Mouse (Mus musculus): ENCODE measurements around the gene Trim37. TPM values are rescaled to one million over a fixed set of nuclear protein-coding genes. Genes with fewer than 3 reads are reported as not detected.
A peak's percentile ranks its signal among the peaks of the same experiment; 100 is the strongest.

Gene Trim37
- polyA plus RNA-seq, 1 experiment, result 119 TPM

GRCm38 (mm10) chr11:87109519-87110171 is 17.2 kb upstream of the Trim37 start:
- no peak overlapping the region for H3K27ac ChIP-seq (ENCODE audit: insufficient read depth, low read length)
- no peaks in the 10 kb centered on the region for H3K27me3 ChIP-seq (ENCODE audit: control insufficient read depth, insufficient read depth, low read length)
- peak; percentile 34 to 55 for DNase-seq
- TF ChIP-seq CTCF (IDR thresholded peaks at IDR 0.05; ENCODE audit: borderline replicate concordance, insufficient read depth, low read depth, low read length) (no peak), POLR2A (IDR thresholded peaks at IDR 0.05; ENCODE audit: borderline replicate concordance, insufficient read depth, low read length) (no peak)
- H3K4me3 ChIP-seq (replicated peaks; ENCODE audit: insufficient read depth, low read depth, low read length), result peak overlapping the region; percentile 63
- WGBS, result under 1% methylated on average over 42 of the region's 42 CpGs
- H3K4me1 ChIP-seq (ENCODE audit: control insufficient read depth, insufficient read depth, low read length), result no peaks in the 10 kb centered on the region

GRCm38 (mm10) chr11:87110172-87110909 is 16.5 kb upstream of the Trim37 start:
- TF ChIP-seq POLR2A (IDR thresholded peaks at IDR 0.05; ENCODE audit: borderline replicate concordance, insufficient read depth, low read length) (no peak), CTCF (IDR thresholded peaks at IDR 0.05; ENCODE audit: borderline replicate concordance, insufficient read depth, low read depth, low read length) (no peak)
- Histone ChIP-seq H3K27ac (ENCODE audit: insufficient read depth, low read length) (no peak overlapping the region), H3K27me3 (ENCODE audit: control insufficient read depth, insufficient read depth, low read length) (no peaks in the 10 kb centered on the region), H3K4me3 (replicated peaks; ENCODE audit: insufficient read depth, low read depth, low read length) (peak overlapping the region; percentile 63), H3K4me1 (ENCODE audit: control insufficient read depth, insufficient read depth, low read length) (no peaks in the 10 kb centered on the region)
- 3% methylated on average over 9 of the region's 9 CpGs for WGBS
- no peak for DNase-seq

- Histone ChIP-seq H3K4me1 (ENCODE audit: control insufficient read depth, insufficient read depth, low read length) (no peaks in the 10 kb centered on the region), H3K27ac (ENCODE audit: insufficient read depth, low read length) (no peak overlapping the region), H3K27me3 (ENCODE audit: control insufficient read depth, insufficient read depth, low read length) (no peaks in the 10 kb centered on the region), H3K4me3 (replicated peaks; ENCODE audit: insufficient read depth, low read depth, low read length) (no peak overlapping the region)
- no peak for DNase-seq
- WGBS, result 66% methylated on average over 8 of the region's 8 CpGs
- no peak for TF ChIP-seq CTCF (IDR thresholded peaks at IDR 0.05; ENCODE audit: borderline replicate concordance, insufficient read depth, low read depth, low read length)
- TF ChIP-seq POLR2A (IDR thresholded peaks at IDR 0.05; ENCODE audit: borderline replicate concordance, insufficient read depth, low read length), result no peak
Observed at GRCm38 (mm10) chr11:87121864-87122263, 5.0 kb upstream of the Trim37 start.

GRCm38 (mm10) chr11:87125562-87125961 is 1.3 kb upstream of the Trim37 start:
- H3K4me1 ChIP-seq (ENCODE audit: control insufficient read depth, insufficient read depth, low read length), result peaks cover 4% of the 10 kb centered on the region
- WGBS, result 51% methylated on average over 4 of the region's 4 CpGs
- H3K4me3 ChIP-seq (replicated peaks; ENCODE audit: insufficient read depth, low read depth, low read length), result no peak overlapping the region
- H3K27me3 ChIP-seq (ENCODE audit: control insufficient read depth, insufficient read depth, low read length), result no peaks in the 10 kb centered on the region
- no peak for TF ChIP-seq CTCF (IDR thresholded peaks at IDR 0.05; ENCODE audit: borderline replicate concordance, insufficient read depth, low read depth, low read length)
- TF ChIP-seq POLR2A (IDR thresholded peaks at IDR 0.05; ENCODE audit: borderline replicate concordance, insufficient read depth, low read length), result no peak
- no peak overlapping the region for H3K27ac ChIP-seq (ENCODE audit: insufficient read depth, low read length)
- no peak for DNase-seq

GRCm38 (mm10) chr11:87126281-87126823 is 525 bp upstream of the Trim37 start:
- H3K27ac ChIP-seq (ENCODE audit: insufficient read depth, low read length), result no peak overlapping the region
- no peak for TF ChIP-seq POLR2A (IDR thresholded peaks at IDR 0.05; ENCODE audit: borderline replicate concordance, insufficient read depth, low read length)
- TF ChIP-seq CTCF (IDR thresholded peaks at IDR 0.05; ENCODE audit: borderline replicate concordance, insufficient read depth, low read depth, low read length), result no peak
- peak overlapping the region; percentile 61 for H3K4me3 ChIP-seq (replicated peaks; ENCODE audit: insufficient read depth, low read depth, low read length)
- WGBS, result 2% methylated on average over 12 of the region's 12 CpGs
- peak in 1 of 2 experiments; percentile 9 for DNase-seq
- peaks cover 4% of the 10 kb centered on the region for H3K4me1 ChIP-seq (ENCODE audit: control insufficient read depth, insufficient read depth, low read length)
- H3K27me3 ChIP-seq (ENCODE audit: control insufficient read depth, insufficient read depth, low read length), result no peaks in the 10 kb centered on the region

GRCm38 (mm10) chr11:87136233-87136632 is 9.4 kb downstream of the Trim37 start:
- H3K4me3 ChIP-seq (replicated peaks; ENCODE audit: insufficient read depth, low read depth, low read length), result no peak overlapping the region
- no peaks in the 10 kb centered on the region for H3K27me3 ChIP-seq (ENCODE audit: control insufficient read depth, insufficient read depth, low read length)
- TF ChIP-seq CTCF (IDR thresholded peaks at IDR 0.05; ENCODE audit: borderline replicate concordance, insufficient read depth, low read depth, low read length) (no peak), POLR2A (IDR thresholded peaks at IDR 0.05; ENCODE audit: borderline replicate concordance, insufficient read depth, low read length) (no peak)
- no peak overlapping the region for H3K27ac ChIP-seq (ENCODE audit: insufficient read depth, low read length)
- no peaks in the 10 kb centered on the region for H3K4me1 ChIP-seq (ENCODE audit: control insufficient read depth, insufficient read depth, low read length)
- WGBS, result 77% methylated on average over 4 of the region's 4 CpGs
- no peak for DNase-seq

GRCm38 (mm10) chr11:87158012-87158411 is 31.1 kb downstream of the Trim37 start:
- TF ChIP-seq POLR2A (IDR thresholded peaks at IDR 0.05; ENCODE audit: borderline replicate concordance, insufficient read depth, low read length) (no peak), CTCF (IDR thresholded peaks at IDR 0.05; ENCODE audit: borderline replicate concordance, insufficient read depth, low read depth, low read length) (no peak)
- 92% methylated on average over 2 of the region's 2 CpGs for WGBS
- Histone ChIP-seq H3K27ac (ENCODE audit: insufficient read depth, low read length) (no peak overlapping the region), H3K27me3 (ENCODE audit: control insufficient read depth, insufficient read depth, low read length) (no peaks in the 10 kb centered on the region), H3K4me1 (ENCODE audit: control insufficient read depth, insufficient read depth, low read length) (no peaks in the 10 kb centered on the region), H3K4me3 (replicated peaks; ENCODE audit: insufficient read depth, low read depth, low read length) (no peak overlapping the region)
- no peak for DNase-seq

Measured in cerebellum, adult 2 months (tissue).